Mouse (Mus musculus) heart, embryonic 15.5 days (tissue): ENCODE data around the gene Cngb1. TPM values are rescaled to one million over a fixed set of nuclear protein-coding genes. Genes with fewer than 3 reads are reported as not detected.

Experiments
- ATAC-seq: fragments of 200-750 bp; cut with Nextera tagmentation; replicated peaks from 2 replicates; pipeline ENCODE4 v1.8.0; 2017; ENCODE audit warnings: low read depth, moderate TSS enrichment; ENCODE audit not compliant: insufficient number of reproducible peaks, insufficient read depth, low FRiP score
- H3K27ac ChIP-seq: fragments of 300-500 bp; sonication (generic); 2 replicates; pipeline ENCODE4 v1.5.1; 2015; ENCODE audit warnings: mild to moderate bottlenecking, inconsistent platforms
- H3K27me3 ChIP-seq: fragments of 300-500 bp; sonication (generic); 2 replicates; pipeline ENCODE4 v1.6.1; 2015; ENCODE audit warnings: inconsistent platforms
- H3K36me3 ChIP-seq: fragments of 300-500 bp; sonication (generic); 2 replicates; pipeline ENCODE4 v1.6.1; 2015; ENCODE audit warnings: mild to moderate bottlenecking, inconsistent platforms
- H3K4me1 ChIP-seq: fragments of 300-500 bp; sonication (generic); replicated peaks from 2 replicates; pipeline ENCODE4 v1.6.1; 2015; ENCODE audit warnings: inconsistent platforms
- H3K4me2 ChIP-seq: fragments of 300-500 bp; sonication (generic); 2 replicates; pipeline ENCODE4 v1.6.1; 2015; ENCODE audit warnings: inconsistent platforms, mild to moderate bottlenecking, moderate library complexity
- H3K4me3 ChIP-seq: fragments of 300-500 bp; sonication (generic); 2 replicates; pipeline ENCODE4 v1.5.1; 2015; ENCODE audit warnings: mild to moderate bottlenecking, inconsistent platforms
- H3K9ac ChIP-seq: fragments of 300-500 bp; sonication (generic); 2 replicates; pipeline ENCODE4 v1.6.1; 2015; ENCODE audit warnings: mild to moderate bottlenecking, inconsistent platforms
- H3K9me3 ChIP-seq: fragments of 300-500 bp; sonication (generic); replicated peaks from 2 replicates; pipeline ENCODE4 v1.6.1; 2016; ENCODE audit warnings: inconsistent platforms
- WGBS: fragments of 180-500 bp; shearing (Covaris S2); methylation state at CpG from one replicate; pipeline ENCODE4 v1.1.7; 2015; ENCODE audit warnings: mixed read lengths; 5-methylcytosine and 5-hydroxymethylcytosine counted together
- polyA plus RNA-seq: library from polyadenylated mRNA; unstranded; fragments of >200 nt; fragmentation: Nextera tagmentation; extraction: Ambion mirVana; gene quantifications from 2 replicates; pipeline ENCODE4 v1.2.1, GENCODE M21; 2015

The Cngb1 gene
- 0.49 and 1.1 TPM in 2 replicates for polyA plus RNA-seq

GRCm38 (mm10) chr8:95306431-95306830, at the start of gene Cngb1:
TSS of gene Cngb1 (minus strand) at chr8:95306585.
- ATAC-seq = no peak
- Histone ChIP-seq H3K4me2 (no peak within 1 kb of the TSS), H3K36me3 (no peaks in the 10 kb centered on the region), H3K9me3 (no peaks in the 10 kb centered on the region), H3K9ac (no peak within 1 kb of the TSS), H3K4me3 (no peak within 1 kb of the TSS), H3K4me1 (peaks cover 10% of the 10 kb centered on the region), H3K27ac (no peak within 1 kb of the TSS), H3K27me3 (no peaks in the 10 kb centered on the region)
- 44% methylated on average over 6 of the region's 6 CpGs for WGBS

- H3K9me3 ChIP-seq = no peaks in the 10 kb centered on the region
- no peaks in the 10 kb centered on the region for H3K27me3 ChIP-seq
- 60% methylated on average over 2 of the region's 2 CpGs for WGBS
- H3K4me1 ChIP-seq = peaks cover 77% of the 10 kb centered on the region
- peak overlapping the region; percentile 89 for H3K4me2 ChIP-seq
- peak overlapping the region; percentile 90 for H3K4me3 ChIP-seq
- no peak for ATAC-seq
- H3K9ac ChIP-seq = peak overlapping the region; percentile 97
- H3K27ac ChIP-seq = peak overlapping the region; percentile 97
- H3K36me3 ChIP-seq = no peaks in the 10 kb centered on the region
These were observed 48.2 kb upstream of the Cngb1 start for GRCm38 (mm10) chr8:95354606-95355005.

- Histone ChIP-seq H3K9me3 (no peaks in the 10 kb centered on the region), H3K36me3 (no peaks in the 10 kb centered on the region), H3K4me1 (peaks cover 77% of the 10 kb centered on the region), H3K4me3 (peak overlapping the region; percentile 90), H3K27me3 (no peaks in the 10 kb centered on the region), H3K4me2 (peak overlapping the region; percentile 89), H3K9ac (peak overlapping the region; percentile 97), H3K27ac (peak overlapping the region; percentile 97)
- WGBS = 2% methylated on average over 62 of the region's 62 CpGs
- peak; percentile 36 for ATAC-seq
These were observed 46.8 kb upstream of the Cngb1 start for GRCm38 (mm10) chr8:95352871-95353866.

GRCm38 (mm10) chr8:95352151-95352870, 45.9 kb upstream of the Cngb1 start, which contains the start of gene Mmp15:
TSS of gene Mmp15 (plus strand) at chr8:95352268.
- Histone ChIP-seq H3K4me2 (peak within 1 kb of the TSS; percentile 89), H3K27me3 (no peaks in the 10 kb centered on the region), H3K36me3 (no peaks in the 10 kb centered on the region), H3K9ac (peak within 1 kb of the TSS; percentile 97), H3K4me3 (peak within 1 kb of the TSS; percentile 90), H3K9me3 (no peaks in the 10 kb centered on the region), H3K27ac (peak within 1 kb of the TSS; percentile 97), H3K4me1 (peaks cover 72% of the 10 kb centered on the region)
- peak; percentile 75 for ATAC-seq
- WGBS = under 1% methylated on average over 80 of the region's 80 CpGs

GRCm38 (mm10) chr8:95351461-95351860, 45.1 kb upstream of the Cngb1 start:
- Histone ChIP-seq H3K4me1 (peaks cover 70% of the 10 kb centered on the region), H3K4me3 (peak overlapping the region; percentile 90), H3K9me3 (no peaks in the 10 kb centered on the region), H3K27ac (peak overlapping the region; percentile 97), H3K36me3 (no peaks in the 10 kb centered on the region), H3K9ac (peak overlapping the region; percentile 97), H3K4me2 (peak overlapping the region; percentile 89), H3K27me3 (no peaks in the 10 kb centered on the region)
- 4% methylated on average over 15 of the region's 15 CpGs for WGBS
- peak; percentile 43; the same call in 1 of the 2 replicates for ATAC-seq

GRCm38 (mm10) chr8:95348811-95349630, 42.6 kb upstream of the Cngb1 start:
- H3K27ac ChIP-seq = peak overlapping the region; percentile 64
- H3K4me1 ChIP-seq = peaks cover 45% of the 10 kb centered on the region
- H3K9me3 ChIP-seq = no peaks in the 10 kb centered on the region
- 27% methylated on average over 19 of the region's 19 CpGs for WGBS
- peak overlapping the region; percentile 18 for H3K9ac ChIP-seq
- H3K4me3 ChIP-seq = peak overlapping the region; percentile 23; the same call in 1 of the 2 replicates
- H3K4me2 ChIP-seq = peak overlapping the region; percentile 39
- H3K36me3 ChIP-seq = peaks cover 19% of the 10 kb centered on the region; the same call in 1 of the 2 replicates
- H3K27me3 ChIP-seq = no peaks in the 10 kb centered on the region
- ATAC-seq = no peak

- WGBS = 80% methylated on average over 2 of the region's 2 CpGs
- H3K4me1 ChIP-seq = peaks cover 39% of the 10 kb centered on the region
- H3K27ac ChIP-seq = peak overlapping the region; percentile 64
- H3K9ac ChIP-seq = no peak overlapping the region
- 0 out of 2 replicates have a peak overlapping the region, but pooled peaks have one; percentile 4 for H3K4me2 ChIP-seq
- peaks cover 26% of the 10 kb centered on the region; the same call in 1 of the 2 replicates for H3K36me3 ChIP-seq
- no peaks in the 10 kb centered on the region for H3K9me3 ChIP-seq
- no peaks in the 10 kb centered on the region for H3K27me3 ChIP-seq
- H3K4me3 ChIP-seq = no peak overlapping the region
- no peak for ATAC-seq
These were observed 42.0 kb upstream of the Cngb1 start for GRCm38 (mm10) chr8:95348356-95348755.

- Histone ChIP-seq H3K4me1 (peaks cover 43% of the 10 kb centered on the region), H3K27ac (no peak overlapping the region), H3K4me2 (no peak overlapping the region), H3K9ac (no peak overlapping the region), H3K4me3 (no peak overlapping the region), H3K27me3 (no peaks in the 10 kb centered on the region), H3K9me3 (no peaks in the 10 kb centered on the region), H3K36me3 (peaks cover 37% of the 10 kb centered on the region; the same call in 1 of the 2 replicates)
- WGBS = 20% methylated on average over 8 of the region's 8 CpGs
- no peak for ATAC-seq
These were observed 40.5 kb upstream of the Cngb1 start for GRCm38 (mm10) chr8:95346643-95347545.

- H3K9me3 ChIP-seq = no peaks in the 10 kb centered on the region
- H3K27me3 ChIP-seq = no peaks in the 10 kb centered on the region
- H3K36me3 ChIP-seq = peaks cover 49% of the 10 kb centered on the region
- no peak for ATAC-seq
- H3K4me3 ChIP-seq = no peak overlapping the region
- no peak overlapping the region for H3K9ac ChIP-seq
- WGBS = 72% methylated on average over 6 of the region's 6 CpGs
- peaks cover 35% of the 10 kb centered on the region for H3K4me1 ChIP-seq
- no peak overlapping the region for H3K27ac ChIP-seq
- no peak overlapping the region for H3K4me2 ChIP-seq
These were observed 38.3 kb upstream of the Cngb1 start for GRCm38 (mm10) chr8:95344668-95345067.

GRCm38 (mm10) chr8:95341721-95342120, 35.3 kb upstream of the Cngb1 start:
- Histone ChIP-seq H3K36me3 (peaks cover 71% of the 10 kb centered on the region), H3K9ac (no peak overlapping the region), H3K27ac (peak overlapping the region; percentile 50)

More at GRCm38 (mm10) chr8:95341721-95342120, 35.3 kb upstream of the Cngb1 start:
- 55% methylated on average over 5 of the region's 5 CpGs for WGBS
- peaks cover 12% of the 10 kb centered on the region for H3K4me1 ChIP-seq
- no peaks in the 10 kb centered on the region for H3K9me3 ChIP-seq
- no peak overlapping the region for H3K4me2 ChIP-seq
- ATAC-seq = no peak; the same call in 1 of the 2 replicates
- no peaks in the 10 kb centered on the region for H3K27me3 ChIP-seq
- no peak overlapping the region for H3K4me3 ChIP-seq
